In the genomic region with DNA sequence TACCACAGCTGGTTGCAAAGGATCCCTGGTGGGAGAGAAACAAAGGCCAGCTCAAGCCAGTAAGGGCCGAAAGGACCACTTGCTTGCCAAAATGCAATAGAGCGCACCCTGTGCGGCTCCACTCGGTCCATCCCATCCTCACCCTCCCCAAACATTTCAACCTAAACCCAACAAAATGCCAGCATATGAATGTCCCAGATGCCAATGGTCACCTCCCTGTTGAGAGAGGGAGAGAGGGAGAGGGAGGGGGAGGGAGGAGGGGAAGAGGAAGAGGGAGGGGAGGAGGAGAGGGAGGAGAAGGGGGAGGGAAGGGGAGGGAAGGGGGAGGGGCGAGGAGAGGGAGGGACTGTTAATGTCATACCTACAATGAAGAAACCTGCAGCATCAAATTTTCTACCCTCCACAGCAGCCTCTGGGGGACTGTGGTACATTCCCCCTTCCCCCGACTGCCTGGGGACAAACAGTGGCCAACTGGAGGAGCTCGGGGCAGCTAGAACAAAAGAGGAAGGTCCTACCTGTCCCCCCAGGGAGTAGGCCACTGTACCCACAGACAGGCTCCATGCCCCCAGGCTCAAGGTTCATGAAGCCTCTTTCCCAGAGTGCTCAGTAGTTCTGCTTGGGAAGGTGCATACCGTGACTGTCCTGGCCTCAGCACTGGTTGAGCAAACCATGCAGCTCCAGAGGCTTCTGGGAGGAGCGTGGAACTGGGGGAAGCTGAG, we compare ENCODE assay signal across 8 mouse cellular contexts. TPM values are rescaled to one million over a fixed set of nuclear protein-coding genes. Genes with fewer than 3 reads are reported as not detected.
DNase-seq lines count a peak whose midpoint lies in the region; ATAC-seq and TF ChIP-seq lines count a peak whose summit lies in the region.

No protein-coding gene starts in this region.

- no peak for DNase-seq in lung, postnatal 0 days (ENCODE audit: low spot score)
- DNase-seq in lung, postnatal 14 days = no peak
- DNase-seq in thymus, postnatal 10 days (ENCODE audit: low spot score in 2 of 2) = no peak
- DNase-seq in frontal cortex, postnatal 36 days (ENCODE audit: low spot score in 2 of 2) = no peak

- 43% methylated on average over 9 of the region's 9 CpGs for WGBS in forebrain, embryonic 15.5 days
- 44% methylated on average over 9 of the region's 9 CpGs for whole genome bisulfite sequencing in forebrain, embryonic 12.5 days
- 50% methylated on average over 9 of the region's 9 CpGs for WGBS in lung, postnatal 0 days
- 45% methylated on average over 9 of the region's 9 CpGs for WGBS in intestine, embryonic 16.5 days
- WGBS in stomach, embryonic 14.5 days = 47% methylated on average over 9 of the region's 9 CpGs

- H3K4me2 ChIP-seq in forebrain, embryonic 15.5 days (replicated peaks) = no peak overlapping the region
- no peak overlapping the region for H3K4me2 ChIP-seq in forebrain, embryonic 12.5 days
- 0 out of 2 replicates have a peak overlapping the region, but pooled peaks have one; percentile 14 for H3K4me2 ChIP-seq in lung, postnatal 0 days (replicated peaks; ENCODE audit: low read depth, low read length)
- peak overlapping the region; percentile 31; the same call in 1 of the 2 replicates for H3K4me2 ChIP-seq in intestine, embryonic 16.5 days (ENCODE audit: low read depth, low read length)
- H3K4me2 ChIP-seq in stomach, embryonic 14.5 days (replicated peaks; ENCODE audit: low read depth, low read length) = no peak overlapping the region

- H3K4me1 ChIP-seq in forebrain, embryonic 15.5 days = peaks cover 20% of the 10 kb centered on the region
- H3K4me1 ChIP-seq in forebrain, embryonic 12.5 days = peaks cover 14% of the 10 kb centered on the region
- peaks cover 27% of the 10 kb centered on the region for H3K4me1 ChIP-seq in lung, postnatal 0 days (ENCODE audit: insufficient read depth, low read depth, low read length)
- H3K4me1 ChIP-seq in intestine, embryonic 16.5 days (ENCODE audit: control insufficient read depth, insufficient read depth, low read length) = peaks cover 41% of the 10 kb centered on the region
- peaks cover 45% of the 10 kb centered on the region for H3K4me1 ChIP-seq in stomach, embryonic 14.5 days (ENCODE audit: control insufficient read depth, insufficient read depth, low read length)

- no peak overlapping the region for H3K4me3 ChIP-seq in forebrain, embryonic 15.5 days
- no peak overlapping the region for H3K4me3 ChIP-seq in forebrain, embryonic 12.5 days (replicated peaks)
- no peak overlapping the region for H3K4me3 ChIP-seq in lung, postnatal 0 days (ENCODE audit: low read depth, low read length)
- H3K4me3 ChIP-seq in intestine, embryonic 16.5 days (ENCODE audit: low read length) = no peak overlapping the region
- no peak overlapping the region for H3K4me3 ChIP-seq in stomach, embryonic 14.5 days (ENCODE audit: low read depth, low read length)

- no peaks in the 10 kb centered on the region for H3K9me3 ChIP-seq in forebrain, embryonic 15.5 days
- H3K9me3 ChIP-seq in forebrain, embryonic 12.5 days = no peaks in the 10 kb centered on the region
- H3K9me3 ChIP-seq in lung, postnatal 0 days (ENCODE audit: low read length) = no peaks in the 10 kb centered on the region
- H3K9me3 ChIP-seq in intestine, embryonic 16.5 days (ENCODE audit: control insufficient read depth, low read length) = no peaks in the 10 kb centered on the region
- H3K9me3 ChIP-seq in stomach, embryonic 14.5 days (ENCODE audit: control insufficient read depth, low read depth, low read length) = no peaks in the 10 kb centered on the region

- no peaks in the 10 kb centered on the region for H3K27me3 ChIP-seq in forebrain, embryonic 15.5 days
- H3K27me3 ChIP-seq in forebrain, embryonic 12.5 days = no peaks in the 10 kb centered on the region
- H3K27me3 ChIP-seq in lung, postnatal 0 days (replicated peaks; ENCODE audit: insufficient read depth, low read length) = no peaks in the 10 kb centered on the region
- peaks cover 3% of the 10 kb centered on the region; the same call in 1 of the 2 replicates for H3K27me3 ChIP-seq in intestine, embryonic 16.5 days (replicated peaks; ENCODE audit: control insufficient read depth, insufficient read depth, low read length)
- H3K27me3 ChIP-seq in stomach, embryonic 14.5 days (ENCODE audit: control insufficient read depth, insufficient read depth, low read length) = no peaks in the 10 kb centered on the region

- H3K27ac ChIP-seq in forebrain, embryonic 15.5 days (replicated peaks) = 0 out of 2 replicates have a peak overlapping the region, but pooled peaks have one; percentile 1
- H3K27ac ChIP-seq in forebrain, embryonic 12.5 days = no peak overlapping the region
- H3K27ac ChIP-seq in lung, postnatal 0 days (ENCODE audit: low read length) = no peak overlapping the region
- H3K27ac ChIP-seq in intestine, embryonic 16.5 days (ENCODE audit: low read length) = peak overlapping the region; percentile 54
- peak overlapping the region; percentile 79; the same call in 1 of the 2 replicates for H3K27ac ChIP-seq in stomach, embryonic 14.5 days (ENCODE audit: low read length)

- no peak for TF ChIP-seq EP300 in lung, postnatal 0 days (IDR thresholded peaks at IDR 0.05)

- no peaks in the 10 kb centered on the region for H3K36me3 ChIP-seq in forebrain, embryonic 15.5 days
- no peaks in the 10 kb centered on the region for H3K36me3 ChIP-seq in forebrain, embryonic 12.5 days (replicated peaks)
- no peaks in the 10 kb centered on the region for H3K36me3 ChIP-seq in lung, postnatal 0 days (ENCODE audit: insufficient read depth, low read length)
- H3K36me3 ChIP-seq in intestine, embryonic 16.5 days (ENCODE audit: control insufficient read depth, insufficient read depth, low read length) = no peaks in the 10 kb centered on the region
- no peaks in the 10 kb centered on the region for H3K36me3 ChIP-seq in stomach, embryonic 14.5 days (ENCODE audit: control insufficient read depth, insufficient read depth, low read length)

- ATAC-seq in forebrain, embryonic 15.5 days (replicated peaks) = peak; percentile 53
- no peak for ATAC-seq in forebrain, embryonic 12.5 days (ENCODE audit: low FRiP score)
- peak; percentile 9; the same call in 1 of the 2 replicates for ATAC-seq in lung, postnatal 0 days
- no peak; the same call in 1 of the 2 replicates for ATAC-seq in intestine, embryonic 16.5 days
- peak; percentile 23 for ATAC-seq in stomach, embryonic 14.5 days (ENCODE audit: insufficient number of reproducible peaks, insufficient read depth, low FRiP score, low read depth)

- no peak for TF ChIP-seq CTCF in lung, postnatal 0 days (IDR thresholded peaks at IDR 0.05)

- no peak overlapping the region for H3K9ac ChIP-seq in forebrain, embryonic 15.5 days (replicated peaks)
- no peak overlapping the region for H3K9ac ChIP-seq in forebrain, embryonic 12.5 days
- no peak overlapping the region for H3K9ac ChIP-seq in lung, postnatal 0 days (replicated peaks; ENCODE audit: low read depth)
- no peak overlapping the region; the same call in 1 of the 2 replicates for H3K9ac ChIP-seq in intestine, embryonic 16.5 days (ENCODE audit: low read depth, low read length)
- H3K9ac ChIP-seq in stomach, embryonic 14.5 days (replicated peaks; ENCODE audit: low read depth, low read length) = no peak overlapping the region

RNA-seq across cellular contexts. Expression of a gene that starts 11.7 kb away (rescaled TPM):
- 0.33 and 0.64 TPM in 2 replicates for polyA plus RNA-seq in forebrain, embryonic 15.5 days (2015; fragmentation: Nextera tagmentation; extraction: Ambion mirVana)
- polyA plus RNA-seq in forebrain, embryonic 12.5 days (2016; fragmentation: Nextera tagmentation; extraction: Ambion mirVana) = 1.3 and 1.5 TPM in 2 replicates
- polyA plus RNA-seq in lung, postnatal 0 days (2015; fragmentation: Nextera tagmentation; extraction: Ambion mirVana) = 6.1 and 7.8 TPM in 2 replicates
- 2.4 and 3.1 TPM in 2 replicates for polyA plus RNA-seq in intestine, embryonic 16.5 days (2015; fragmentation: Nextera tagmentation; extraction: Ambion mirVana)
- polyA plus RNA-seq in stomach, embryonic 14.5 days (2014; fragmentation: Nextera tagmentation; extraction: Ambion mirVana) = 1.3 and 1.6 TPM in 2 replicates

RNA-seq across cellular contexts. Expression of a gene that starts 36.0 kb away (rescaled TPM):
- 286 and 294 TPM in 2 replicates for polyA plus RNA-seq in forebrain, embryonic 15.5 days (2015; fragmentation: Nextera tagmentation; extraction: Ambion mirVana)
- polyA plus RNA-seq in forebrain, embryonic 12.5 days (2016; fragmentation: Nextera tagmentation; extraction: Ambion mirVana) = 199 and 205 TPM in 2 replicates
- polyA plus RNA-seq in lung, postnatal 0 days (2015; fragmentation: Nextera tagmentation; extraction: Ambion mirVana) = 724 and 747 TPM in 2 replicates
- polyA plus RNA-seq in intestine, embryonic 16.5 days (2015; fragmentation: Nextera tagmentation; extraction: Ambion mirVana) = 391 and 421 TPM in 2 replicates
- 705 and 725 TPM in 2 replicates for polyA plus RNA-seq in stomach, embryonic 14.5 days (2014; fragmentation: Nextera tagmentation; extraction: Ambion mirVana)

RNA-seq across cellular contexts. Expression of a gene that starts 47.5 kb away (rescaled TPM):
- 0.27 and 0.46 TPM in 2 replicates for polyA plus RNA-seq in forebrain, embryonic 15.5 days (2015; fragmentation: Nextera tagmentation; extraction: Ambion mirVana)
- 0.17 and 0.40 TPM in 2 replicates for polyA plus RNA-seq in forebrain, embryonic 12.5 days (2016; fragmentation: Nextera tagmentation; extraction: Ambion mirVana)
- polyA plus RNA-seq in lung, postnatal 0 days (2015; fragmentation: Nextera tagmentation; extraction: Ambion mirVana) = 0.90 and 1.3 TPM in 2 replicates
- 11.4 and 12.7 TPM in 2 replicates for polyA plus RNA-seq in intestine, embryonic 16.5 days (2015; fragmentation: Nextera tagmentation; extraction: Ambion mirVana)
- 3.9 and 4.6 TPM in 2 replicates for polyA plus RNA-seq in stomach, embryonic 14.5 days (2014; fragmentation: Nextera tagmentation; extraction: Ambion mirVana)

RNA-seq across cellular contexts. Expression of a gene that starts 52.5 kb away (rescaled TPM):
- 103 and 106 TPM in 2 replicates for polyA plus RNA-seq in forebrain, embryonic 15.5 days (2015; fragmentation: Nextera tagmentation; extraction: Ambion mirVana)
- 106 and 108 TPM in 2 replicates for polyA plus RNA-seq in forebrain, embryonic 12.5 days (2016; fragmentation: Nextera tagmentation; extraction: Ambion mirVana)
- 52.3 and 54.5 TPM in 2 replicates for polyA plus RNA-seq in lung, postnatal 0 days (2015; fragmentation: Nextera tagmentation; extraction: Ambion mirVana)
- 67.9 and 74.7 TPM in 2 replicates for polyA plus RNA-seq in intestine, embryonic 16.5 days (2015; fragmentation: Nextera tagmentation; extraction: Ambion mirVana)
- polyA plus RNA-seq in stomach, embryonic 14.5 days (2014; fragmentation: Nextera tagmentation; extraction: Ambion mirVana) = 61.3 and 66.6 TPM in 2 replicates

Comparison
In these comparisons a context has a peak if more than half of its experiments do, and no peak if none do; other contexts are left out.
1. ATAC-seq: peak in forebrain, embryonic 15.5 days (single experiment), lung, postnatal 0 days (single experiment) and stomach, embryonic 14.5 days (single experiment); none in forebrain, embryonic 12.5 days (single experiment) and intestine, embryonic 16.5 days (single experiment).
2. H3K27ac ChIP-seq: peak in forebrain, embryonic 15.5 days (single experiment), intestine, embryonic 16.5 days (single experiment) and stomach, embryonic 14.5 days (single experiment); none in forebrain, embryonic 12.5 days (single experiment) and lung, postnatal 0 days (single experiment).
3. H3K4me2 ChIP-seq: peak in lung, postnatal 0 days (single experiment) and intestine, embryonic 16.5 days (single experiment); none in forebrain, embryonic 15.5 days (single experiment), forebrain, embryonic 12.5 days (single experiment) and stomach, embryonic 14.5 days (single experiment).